Mouse (Mus musculus): ENCODE data around the gene Cd33. TPM values are rescaled to one million over a fixed set of nuclear protein-coding genes. Genes with fewer than 3 reads are reported as not detected.

Cd33 gene
- polyA plus RNA-seq, 1 experiment from 2014 or later = 0.81 TPM

DNA sequence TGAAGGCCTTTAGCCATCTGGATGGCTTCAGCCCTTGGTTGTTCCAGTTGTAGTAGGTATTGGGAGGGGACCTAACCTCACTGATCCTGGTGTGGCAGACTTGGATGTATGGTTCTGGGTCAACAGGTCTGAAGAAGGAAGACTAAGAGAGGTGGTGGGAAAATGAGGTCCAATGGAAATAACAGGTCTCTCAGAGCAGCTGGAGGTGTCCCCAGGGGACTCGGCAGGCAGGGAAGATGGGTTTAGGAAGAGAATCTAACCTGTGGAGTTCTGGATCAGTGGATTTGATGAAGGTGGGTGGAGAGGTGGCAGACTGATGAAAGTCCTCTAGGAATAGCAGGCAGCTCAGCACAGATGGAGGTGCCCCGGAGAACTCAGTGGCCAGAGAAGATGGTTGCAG is 21.5 kb downstream of the Cd33 start:
- no peaks in the 10 kb centered on the region for H3K27me3 ChIP-seq (ENCODE audit: insufficient read depth, low read length)
- no peak for ATAC-seq (ENCODE audit: low FRiP score, low TSS enrichment)
- WGBS = 70% methylated on average over 2 of the region's 2 CpGs
- no peak overlapping the region for H3K4me3 ChIP-seq (ENCODE audit: low read length)
- H3K9ac ChIP-seq (replicated peaks; ENCODE audit: low read length) = no peak overlapping the region
- no peaks in the 10 kb centered on the region for H3K4me1 ChIP-seq (ENCODE audit: insufficient read depth, low read length)
- no peak overlapping the region for H3K4me2 ChIP-seq (replicated peaks; ENCODE audit: low read depth, low read length)
- H3K27ac ChIP-seq (ENCODE audit: low read length) = no peak overlapping the region
- no peaks in the 10 kb centered on the region for H3K36me3 ChIP-seq (ENCODE audit: insufficient read depth, low read length)
- H3K9me3 ChIP-seq (ENCODE audit: low read length) = no peaks in the 10 kb centered on the region

DNA sequence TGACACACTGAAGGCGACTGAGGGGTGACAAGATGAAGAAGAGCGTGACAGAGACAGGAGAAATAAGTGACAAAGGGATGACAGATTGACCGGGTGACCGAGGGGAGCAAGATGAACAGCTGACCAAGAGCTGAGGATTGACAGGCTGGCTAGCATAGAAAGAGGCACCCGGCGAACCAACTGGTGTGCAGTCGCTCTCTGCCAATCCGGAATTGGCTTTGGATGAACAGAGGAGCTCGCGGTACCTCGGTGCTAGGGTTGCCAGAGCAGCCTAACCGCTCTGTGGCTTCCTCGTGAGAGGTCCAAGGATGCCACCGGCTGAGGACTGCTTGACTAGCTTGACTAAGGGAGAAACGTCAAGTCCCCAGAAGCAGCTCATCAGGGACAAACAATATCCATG is 25.9 kb downstream of the Cd33 start:
- WGBS = 84% methylated on average over 15 of the region's 15 CpGs
- Histone ChIP-seq H3K36me3 (ENCODE audit: insufficient read depth, low read length) (no peaks in the 10 kb centered on the region), H3K4me2 (replicated peaks; ENCODE audit: low read depth, low read length) (no peak overlapping the region), H3K4me3 (ENCODE audit: low read length) (no peak overlapping the region), H3K9ac (replicated peaks; ENCODE audit: low read length) (no peak overlapping the region), H3K27ac (ENCODE audit: low read length) (no peak overlapping the region), H3K4me1 (ENCODE audit: insufficient read depth, low read length) (no peaks in the 10 kb centered on the region), H3K9me3 (ENCODE audit: low read length) (no peaks in the 10 kb centered on the region), H3K27me3 (ENCODE audit: insufficient read depth, low read length) (no peaks in the 10 kb centered on the region)
- ATAC-seq (ENCODE audit: low FRiP score, low TSS enrichment) = no peak

DNA sequence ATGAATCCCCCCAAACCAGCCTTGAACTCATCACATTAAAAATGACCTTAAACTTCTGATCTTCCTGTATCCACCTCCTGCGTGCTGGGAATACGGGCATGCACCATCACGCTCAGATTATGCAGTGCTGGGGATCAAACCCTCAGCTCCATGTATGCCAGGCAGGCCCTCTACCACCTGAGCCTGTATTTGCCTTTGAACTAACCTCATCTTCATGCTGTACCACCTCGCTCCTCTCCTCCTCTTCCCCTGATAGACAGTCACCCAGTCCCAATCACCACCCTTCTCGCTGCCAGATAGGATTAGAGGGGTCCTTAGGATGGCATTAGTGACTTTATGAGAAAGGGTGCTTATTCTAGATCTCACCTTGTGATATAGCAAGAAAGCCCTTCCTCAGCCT is 29.2 kb downstream of the Cd33 start:
- ATAC-seq (ENCODE audit: low FRiP score, low TSS enrichment) = no peak
- no peak overlapping the region for H3K4me2 ChIP-seq (replicated peaks; ENCODE audit: low read depth, low read length)
- H3K4me3 ChIP-seq (ENCODE audit: low read length) = no peak overlapping the region
- H3K4me1 ChIP-seq (ENCODE audit: insufficient read depth, low read length) = no peaks in the 10 kb centered on the region
- H3K27ac ChIP-seq (ENCODE audit: low read length) = no peak overlapping the region
- WGBS = 81% methylated on average over 5 of the region's 5 CpGs
- H3K9me3 ChIP-seq (ENCODE audit: low read length) = no peaks in the 10 kb centered on the region
- no peaks in the 10 kb centered on the region for H3K36me3 ChIP-seq (ENCODE audit: insufficient read depth, low read length)
- no peaks in the 10 kb centered on the region for H3K27me3 ChIP-seq (ENCODE audit: insufficient read depth, low read length)
- H3K9ac ChIP-seq (replicated peaks; ENCODE audit: low read length) = no peak overlapping the region

DNA sequence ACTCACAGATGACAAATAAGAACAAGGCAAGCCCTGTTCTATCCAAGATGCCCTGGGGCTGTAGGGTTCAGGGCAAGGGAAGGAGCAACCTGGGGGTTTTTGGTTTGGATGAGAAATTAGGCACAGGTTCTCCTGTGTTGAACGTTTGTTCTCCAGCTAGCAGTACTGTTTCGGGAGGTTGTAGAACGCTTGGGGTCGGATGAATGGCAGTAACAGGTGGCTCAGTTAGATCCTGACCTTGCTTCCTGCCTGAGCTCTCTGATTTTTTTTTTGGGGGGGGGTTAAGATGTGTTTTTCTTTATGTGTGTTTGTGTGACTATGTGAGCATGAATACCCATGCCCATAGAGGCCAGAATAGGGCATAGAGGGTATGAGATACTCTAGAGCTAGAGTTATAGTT is 31.7 kb downstream of the Cd33 start:
- Histone ChIP-seq H3K27ac (ENCODE audit: low read length) (no peak overlapping the region), H3K4me1 (ENCODE audit: insufficient read depth, low read length) (no peaks in the 10 kb centered on the region), H3K4me2 (replicated peaks; ENCODE audit: low read depth, low read length) (no peak overlapping the region), H3K9ac (replicated peaks; ENCODE audit: low read length) (no peak overlapping the region), H3K36me3 (ENCODE audit: insufficient read depth, low read length) (no peaks in the 10 kb centered on the region), H3K4me3 (ENCODE audit: low read length) (no peak overlapping the region), H3K9me3 (ENCODE audit: low read length) (no peaks in the 10 kb centered on the region), H3K27me3 (ENCODE audit: insufficient read depth, low read length) (no peaks in the 10 kb centered on the region)
- WGBS = 82% methylated on average over 4 of the region's 4 CpGs
- ATAC-seq (ENCODE audit: low FRiP score, low TSS enrichment) = no peak

DNA sequence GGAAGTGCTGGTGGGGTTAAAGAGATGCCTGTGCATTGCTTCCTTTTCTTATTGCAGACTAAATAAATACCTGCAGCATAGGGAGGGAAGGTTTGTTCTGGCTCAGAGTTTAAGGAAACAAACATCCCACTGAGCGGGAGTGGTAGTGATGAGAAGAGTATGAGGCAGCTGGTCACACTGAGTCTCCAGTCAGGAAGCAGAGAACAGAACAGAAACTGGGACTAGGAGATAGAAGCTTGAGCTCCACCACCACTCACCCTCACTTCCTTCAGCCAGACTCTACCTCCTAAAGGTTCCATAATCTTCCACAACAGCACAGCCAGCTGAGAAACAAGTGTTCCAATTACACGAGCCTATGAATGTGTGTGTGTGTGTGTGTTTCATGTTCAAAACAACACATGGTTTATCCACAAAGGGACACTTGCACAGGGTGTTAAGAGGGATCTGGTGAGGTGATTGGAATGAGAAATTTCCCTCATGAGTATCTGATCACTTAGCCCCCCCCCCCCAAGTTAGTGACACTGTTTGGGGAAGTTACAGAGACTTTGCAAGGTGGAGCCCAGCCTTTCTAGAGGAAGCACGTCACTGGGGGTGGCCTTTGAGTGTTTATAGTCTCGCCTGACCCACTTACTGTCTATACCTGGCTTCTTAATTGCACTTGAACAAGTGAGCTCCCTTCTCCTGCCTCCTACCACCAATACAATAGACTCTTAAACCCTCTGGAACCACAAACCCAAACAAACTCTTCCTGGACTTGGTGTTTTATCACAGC is 32.3 kb downstream of the Cd33 start:
- no peak overlapping the region for H3K4me3 ChIP-seq (ENCODE audit: low read length)
- no peak overlapping the region for H3K9ac ChIP-seq (replicated peaks; ENCODE audit: low read length)
- ATAC-seq (ENCODE audit: low FRiP score, low TSS enrichment) = no peak
- H3K36me3 ChIP-seq (ENCODE audit: insufficient read depth, low read length) = no peaks in the 10 kb centered on the region
- WGBS = 48% methylated on average over 4 of the region's 4 CpGs
- no peaks in the 10 kb centered on the region for H3K27me3 ChIP-seq (ENCODE audit: insufficient read depth, low read length)
- no peak overlapping the region for H3K4me2 ChIP-seq (replicated peaks; ENCODE audit: low read depth, low read length)
- H3K9me3 ChIP-seq (ENCODE audit: low read length) = no peaks in the 10 kb centered on the region
- H3K4me1 ChIP-seq (ENCODE audit: insufficient read depth, low read length) = no peaks in the 10 kb centered on the region
- no peak overlapping the region for H3K27ac ChIP-seq (ENCODE audit: low read length)

DNA sequence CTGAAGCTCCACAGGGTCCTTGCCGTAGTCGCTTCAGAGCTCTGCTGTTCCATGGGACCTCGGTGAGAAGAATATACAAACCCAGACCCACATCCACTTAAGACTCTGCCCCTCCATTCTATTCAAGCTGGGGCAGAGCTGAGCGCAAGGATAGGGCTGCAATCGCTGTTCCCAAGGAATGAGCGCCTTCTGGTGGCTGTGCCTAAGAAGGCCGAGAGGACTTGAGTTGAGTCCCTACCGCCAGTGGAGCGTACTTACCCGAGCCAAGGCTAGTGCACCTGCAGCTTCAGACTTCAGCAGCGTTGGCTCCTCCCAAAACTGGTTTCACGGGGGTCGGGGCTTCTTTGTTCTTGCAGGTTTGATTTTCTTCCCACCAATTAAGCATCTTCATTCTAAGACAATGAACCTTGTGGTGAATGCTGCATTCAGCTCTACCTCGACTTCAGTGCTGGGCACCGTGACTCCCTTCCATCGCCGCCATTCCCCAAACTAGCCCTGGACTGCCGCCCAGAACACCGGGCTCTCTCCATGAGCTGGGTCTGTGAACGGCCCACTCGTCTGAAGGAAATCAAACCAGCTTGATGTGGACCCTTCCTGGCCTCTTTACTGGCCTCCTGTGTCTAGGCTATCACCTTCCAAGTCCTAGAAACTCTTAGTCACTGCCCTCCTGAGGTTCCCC is 48.7 kb downstream of the Cd33 start:
- ATAC-seq (ENCODE audit: low FRiP score, low TSS enrichment) = peak; percentile 66; the same call in 1 of the 2 replicates
- Histone ChIP-seq H3K4me2 (replicated peaks; ENCODE audit: low read depth, low read length) (peak overlapping the region; percentile 21; the same call in 1 of the 2 replicates), H3K9ac (replicated peaks; ENCODE audit: low read length) (no peak overlapping the region), H3K4me3 (ENCODE audit: low read length) (no peak overlapping the region), H3K4me1 (ENCODE audit: insufficient read depth, low read length) (no peaks in the 10 kb centered on the region), H3K9me3 (ENCODE audit: low read length) (peaks cover 10% of the 10 kb centered on the region), H3K27me3 (ENCODE audit: insufficient read depth, low read length) (peaks cover 9% of the 10 kb centered on the region; the same call in 1 of the 2 replicates), H3K36me3 (ENCODE audit: insufficient read depth, low read length) (no peaks in the 10 kb centered on the region), H3K27ac (ENCODE audit: low read length) (no peak overlapping the region)
- 11% methylated on average over 21 of the region's 21 CpGs for WGBS

DNA sequence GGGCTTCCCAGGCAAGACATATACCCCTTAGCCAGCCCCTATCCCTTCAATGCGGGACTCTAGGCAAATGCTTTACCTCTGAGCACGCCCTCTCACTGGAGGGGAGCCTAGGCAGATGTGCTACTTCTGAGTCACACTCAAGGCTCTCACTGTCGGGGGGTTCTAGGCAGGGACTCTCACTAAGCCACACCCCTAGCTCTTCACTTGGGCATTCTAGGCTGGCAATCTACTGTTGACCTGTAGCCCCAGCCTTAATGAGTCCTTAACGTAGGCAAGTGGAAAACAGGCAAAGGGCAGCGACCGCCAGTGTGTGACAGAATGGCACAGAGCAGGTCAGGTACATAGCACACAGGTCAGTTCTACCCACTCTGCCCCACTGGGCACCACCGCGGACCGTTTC is 53.4 kb downstream of the Cd33 start:
- no peak for ATAC-seq (ENCODE audit: low FRiP score, low TSS enrichment)
- peaks cover 13% of the 10 kb centered on the region; the same call in 1 of the 2 replicates for H3K27me3 ChIP-seq (ENCODE audit: insufficient read depth, low read length)
- no peaks in the 10 kb centered on the region for H3K36me3 ChIP-seq (ENCODE audit: insufficient read depth, low read length)
- H3K9me3 ChIP-seq (ENCODE audit: low read length) = no peaks in the 10 kb centered on the region
- peaks cover 6% of the 10 kb centered on the region; the same call in 1 of the 2 replicates for H3K4me1 ChIP-seq (ENCODE audit: insufficient read depth, low read length)
- no peak overlapping the region for H3K4me3 ChIP-seq (ENCODE audit: low read length)
- no peak overlapping the region for H3K9ac ChIP-seq (replicated peaks; ENCODE audit: low read length)
- H3K4me2 ChIP-seq (replicated peaks; ENCODE audit: low read depth, low read length) = no peak overlapping the region
- WGBS = 53% methylated on average over 9 of the region's 9 CpGs
- H3K27ac ChIP-seq (ENCODE audit: low read length) = no peak overlapping the region

DNA sequence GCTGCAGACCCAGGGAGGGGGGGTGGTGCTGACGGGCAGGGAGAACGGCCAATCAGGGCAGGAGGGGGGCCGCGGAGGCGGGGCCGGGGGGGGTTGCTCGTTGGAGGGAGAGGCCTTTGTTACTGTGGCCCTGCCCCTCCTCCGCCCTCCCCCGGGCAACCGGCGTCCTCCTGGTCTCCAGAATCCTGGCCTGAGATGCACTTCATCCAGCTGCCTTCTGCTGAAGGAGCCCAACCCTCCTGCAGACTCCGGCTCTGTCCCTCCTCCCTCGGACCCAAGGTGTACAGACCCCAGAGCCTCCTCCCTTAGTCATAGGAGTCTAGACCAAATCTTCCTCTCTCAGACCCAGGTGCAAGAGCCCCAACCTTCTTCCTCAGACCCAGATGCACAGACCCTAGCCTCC is 54.0 kb downstream of the Cd33 start:
- Histone ChIP-seq H3K4me1 (ENCODE audit: insufficient read depth, low read length) (peaks cover 6% of the 10 kb centered on the region; the same call in 1 of the 2 replicates), H3K4me2 (replicated peaks; ENCODE audit: low read depth, low read length) (peak overlapping the region; percentile 79), H3K27ac (ENCODE audit: low read length) (no peak overlapping the region), H3K4me3 (ENCODE audit: low read length) (peak overlapping the region; percentile 49), H3K36me3 (ENCODE audit: insufficient read depth, low read length) (no peaks in the 10 kb centered on the region), H3K27me3 (ENCODE audit: insufficient read depth, low read length) (peaks cover 11% of the 10 kb centered on the region; the same call in 1 of the 2 replicates), H3K9me3 (ENCODE audit: low read length) (no peaks in the 10 kb centered on the region), H3K9ac (replicated peaks; ENCODE audit: low read length) (peak overlapping the region; percentile 66)
- peak; percentile 79 for ATAC-seq (ENCODE audit: low FRiP score, low TSS enrichment)
- WGBS = 0% methylated on average over 6 of the region's 13 CpGs

DNA sequence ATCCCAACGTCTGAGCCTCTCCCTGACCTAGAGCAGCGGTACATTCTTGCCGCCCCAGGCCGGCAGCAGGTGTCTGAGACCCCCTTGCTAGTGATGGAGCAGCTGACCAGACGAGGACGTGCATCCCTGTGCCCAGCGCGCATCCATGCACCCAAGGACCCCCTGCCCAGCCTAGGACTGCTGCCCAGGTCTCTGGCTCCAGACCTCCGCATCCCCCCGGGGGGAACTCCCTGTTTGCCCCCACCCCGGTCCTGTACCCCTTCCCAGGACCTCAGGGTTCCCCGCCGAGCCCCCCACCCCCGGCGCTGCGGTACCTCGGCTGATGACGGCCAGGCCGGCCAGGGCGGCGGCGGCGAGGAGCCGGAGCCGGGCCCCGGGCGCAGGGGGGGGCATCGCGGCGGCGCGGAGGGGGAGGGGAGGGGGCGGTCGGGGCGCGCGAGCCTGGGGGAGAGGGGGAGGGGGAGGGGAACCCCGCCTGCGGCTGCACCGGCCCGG is 54.5 kb downstream of the Cd33 start, which contains the start of gene Iglon5:
TSS of gene Iglon5 (minus strand) at position 445 of the 495 bp plus-strand sequence.
- Histone ChIP-seq H3K9me3 (ENCODE audit: low read length) (no peaks in the 10 kb centered on the region), H3K27me3 (ENCODE audit: insufficient read depth, low read length) (peaks cover 9% of the 10 kb centered on the region; the same call in 1 of the 2 replicates), H3K36me3 (ENCODE audit: insufficient read depth, low read length) (no peaks in the 10 kb centered on the region), H3K4me3 (ENCODE audit: low read length) (peak within 1 kb of the TSS; percentile 49), H3K4me1 (ENCODE audit: insufficient read depth, low read length) (peaks cover 6% of the 10 kb centered on the region; the same call in 1 of the 2 replicates), H3K9ac (replicated peaks; ENCODE audit: low read length) (peak within 1 kb of the TSS; percentile 66), H3K27ac (ENCODE audit: low read length) (no peak within 1 kb of the TSS), H3K4me2 (replicated peaks; ENCODE audit: low read depth, low read length) (peak within 1 kb of the TSS; percentile 79)
- WGBS = under 1% methylated on average over 10 of the region's 41 CpGs
- peak; percentile 46 for ATAC-seq (ENCODE audit: low FRiP score, low TSS enrichment)
